Mouse (Mus musculus) E14TG2a.4 (cell line): ENCODE measurements around the gene Il16.

ENCODE experiments used
- CTCF ChIP-seq: conservative IDR thresholded peaks from 2 replicates; pipeline ENCODE4 v1.5.1; 2014; ENCODE audit warnings: low read length
- NANOG ChIP-seq: IDR thresholded peaks from 2 replicates; pipeline ENCODE4 v1.6.1; 2014; ENCODE audit warnings: borderline replicate concordance, low read length, mixed read lengths
- POU5F1 ChIP-seq: IDR thresholded peaks from 2 replicates; pipeline ENCODE4 v1.6.1; 2014; ENCODE audit warnings: low read length, borderline replicate concordance

DNA sequence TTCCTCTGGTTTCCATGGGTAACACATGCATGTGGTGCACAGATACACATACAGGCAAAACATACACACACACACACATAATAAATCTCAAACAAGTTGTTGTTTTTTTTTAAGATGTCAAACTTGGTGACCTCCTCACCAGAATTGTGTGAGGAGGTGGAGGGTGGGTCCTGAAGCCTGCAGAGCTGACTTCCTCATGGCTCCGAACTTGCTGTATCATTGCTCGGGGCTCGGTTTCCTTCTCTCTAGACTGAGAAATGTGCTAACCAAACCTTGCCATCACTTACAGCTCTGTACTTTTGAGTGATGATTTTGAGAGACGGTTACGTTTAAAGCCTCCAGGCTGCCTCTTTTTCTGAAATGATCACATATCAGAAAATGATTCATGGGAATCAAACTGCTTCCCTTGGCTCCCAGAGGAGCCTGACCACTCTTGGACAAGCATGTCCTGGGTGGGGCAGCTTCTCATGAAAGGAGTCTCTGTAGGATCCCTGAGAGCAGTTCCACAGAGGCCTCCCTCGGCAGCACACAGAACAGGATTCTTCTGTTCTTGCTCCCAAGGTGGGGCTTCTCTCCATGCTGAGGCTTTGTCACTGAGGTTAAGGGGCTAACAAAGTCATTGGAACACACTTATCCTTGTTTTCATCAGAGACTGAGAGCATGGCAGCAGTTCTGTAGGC lies 46.3 kb downstream of the Il16 start:
- TF ChIP-seq CTCF (no peak), POU5F1 (no peak), NANOG (no peak)
